Mouse (Mus musculus): ENCODE measurements around the gene Iqcm. TPM values are rescaled to one million over a fixed set of nuclear protein-coding genes. Genes with fewer than 3 reads are reported as not detected.

Iqcm gene
- total RNA-seq, 2 experiments from 2014 or later = 0.23 to 0.55 TPM

Other genes with a start within 250 kb of the Iqcm start
- gene Rasd2, start 234.8 kb upstream of the Iqcm start, total RNA-seq (2021) = 10 to 100 TPM; 50.8 to 57.8 TPM
- gene Gm10358, start 42.1 kb upstream of the Iqcm start, total RNA-seq (2021) = under 1 TPM; 0.53 to 0.83 TPM

All from left cerebral cortex, postnatal 14 days (tissue).